ENCODE assay signal across 15 mouse cellular contexts in the genomic region with DNA sequence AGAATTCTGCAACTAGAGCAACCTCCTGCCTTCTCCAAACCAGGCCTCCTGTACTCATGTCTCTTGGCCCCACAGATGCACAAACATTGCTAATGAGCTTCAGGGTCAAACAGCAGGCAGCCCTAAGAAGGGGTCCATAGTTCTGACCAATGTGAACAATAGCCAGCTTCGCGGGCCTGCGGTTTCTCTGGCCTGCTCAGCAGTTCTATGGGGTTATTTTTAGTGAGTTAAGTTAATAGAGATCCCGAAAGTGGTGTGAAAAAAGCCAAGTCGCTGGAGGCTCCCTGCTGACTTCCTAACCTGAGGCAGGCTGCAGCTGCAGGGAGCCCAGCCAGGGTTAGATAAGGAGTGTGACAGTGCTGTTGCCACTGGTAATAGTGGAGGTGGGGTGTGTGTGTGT.
"Had no signal": no experiment of that assay in that cellular context is flagged by ENCODE, and none has a peak within 500 bp of the region (broad histone marks: within the 10 kb centered on the region; RNA-seq: fewer than 3 reads in every experiment).

No protein-coding gene starts in this region.

- H3K4me2 ChIP-seq: kidney, embryonic 15.5 days; liver, embryonic 11.5 days; liver, embryonic 15.5 days had no signal

- H3K9me3 ChIP-seq: kidney, embryonic 15.5 days; midbrain, embryonic 10.5 days had no signal

- H3K9ac ChIP-seq: kidney, embryonic 15.5 days; liver, embryonic 15.5 days had no signal

- H3K36me3 ChIP-seq: kidney, embryonic 15.5 days; liver, embryonic 15.5 days; midbrain, embryonic 10.5 days had no signal

- H3K27me3 ChIP-seq: kidney, embryonic 15.5 days; liver, embryonic 15.5 days had no signal

- DNase-seq: kidney, adult 2 months; kidney, postnatal 14 days; lung, adult 2 months; lung, postnatal 4 days; midbrain, embryonic 14.5 days; retina, postnatal 1 day; right cerebral cortex, postnatal 4 days; spleen, adult 18-20 months; thymus, postnatal 36 days had no signal

- H3K27ac ChIP-seq: kidney, embryonic 15.5 days; liver, embryonic 15.5 days; midbrain, embryonic 10.5 days had no signal

- H3K4me1 ChIP-seq: kidney, embryonic 15.5 days; liver, embryonic 15.5 days had no signal

- H3K4me3 ChIP-seq: kidney, embryonic 15.5 days; liver, embryonic 15.5 days; midbrain, embryonic 10.5 days; myocyte had no signal

- ATAC-seq: lung, postnatal 0 days had no signal
